Mouse (Mus musculus): ENCODE results near the gene Opa3.
A peak's percentile ranks its signal among the peaks of the same experiment; 100 is the strongest.

Opa3 gene

DNA sequence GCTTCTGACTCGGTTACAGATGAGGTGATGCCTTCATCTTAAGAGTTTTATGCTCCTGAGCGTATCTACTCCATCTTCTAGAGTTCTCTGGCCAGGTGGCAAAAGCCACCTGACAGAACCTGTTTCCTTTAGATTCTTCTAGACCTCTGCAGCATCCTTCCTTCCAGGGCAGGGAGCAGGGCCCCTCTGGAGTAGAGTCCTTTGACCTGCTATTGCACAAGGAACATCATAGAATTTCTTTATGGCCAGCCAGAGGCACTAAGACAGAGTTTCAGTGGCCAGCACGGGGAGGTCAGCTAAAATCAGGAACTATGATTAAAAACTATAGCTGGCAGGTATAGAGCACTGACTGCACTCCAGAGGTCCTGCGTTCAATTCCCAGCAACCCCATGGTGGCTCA lies 23.9 kb downstream of the Opa3 start:
- DNase-seq, result no peak

DNA sequence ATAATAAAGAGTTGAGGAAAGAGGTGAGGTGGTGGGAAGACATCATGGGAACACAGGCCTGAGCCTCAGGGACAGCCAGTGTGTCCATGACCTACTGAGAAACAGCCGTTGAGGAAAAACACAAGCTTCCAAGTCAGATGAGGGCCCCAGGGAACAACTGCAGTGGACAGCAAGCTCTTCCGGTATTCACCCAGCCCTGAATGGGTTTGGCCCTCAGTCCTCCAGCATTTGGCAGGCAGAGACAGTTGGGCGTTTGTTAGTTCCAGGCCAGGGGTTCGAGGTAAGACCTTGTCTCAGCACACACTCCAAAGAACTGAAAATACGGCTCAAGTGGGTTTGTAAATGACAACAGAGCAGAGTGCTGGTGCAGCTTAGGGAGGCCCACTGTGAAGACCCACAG lies 25.3 kb downstream of the Opa3 start:
- DNase-seq, result no peak

- no peak for DNase-seq
These were observed 27.3 kb downstream of the Opa3 start for GRCm38 (mm10) chr7:19255395-19255794.

DNA sequence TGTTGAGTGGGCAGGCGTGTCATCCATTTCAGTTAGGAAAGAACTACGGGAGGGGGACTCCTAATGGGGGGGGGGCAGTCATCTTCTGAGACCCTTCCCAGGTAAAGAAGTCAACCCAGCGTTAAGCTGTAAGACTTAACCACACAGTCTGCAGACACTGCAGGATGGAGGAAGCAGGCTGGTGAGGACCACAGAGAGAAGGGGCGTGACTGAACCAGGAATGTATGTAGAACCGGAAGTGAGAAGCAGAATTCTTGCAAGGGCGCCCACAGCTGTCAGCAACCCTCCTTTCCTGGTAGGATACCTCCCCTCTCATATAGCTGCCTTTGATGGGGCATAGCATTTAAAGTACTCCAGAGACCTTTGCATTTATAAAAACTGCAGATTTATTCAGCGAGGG lies 28.4 kb downstream of the Opa3 start:
- DNase-seq, result no peak

DNA sequence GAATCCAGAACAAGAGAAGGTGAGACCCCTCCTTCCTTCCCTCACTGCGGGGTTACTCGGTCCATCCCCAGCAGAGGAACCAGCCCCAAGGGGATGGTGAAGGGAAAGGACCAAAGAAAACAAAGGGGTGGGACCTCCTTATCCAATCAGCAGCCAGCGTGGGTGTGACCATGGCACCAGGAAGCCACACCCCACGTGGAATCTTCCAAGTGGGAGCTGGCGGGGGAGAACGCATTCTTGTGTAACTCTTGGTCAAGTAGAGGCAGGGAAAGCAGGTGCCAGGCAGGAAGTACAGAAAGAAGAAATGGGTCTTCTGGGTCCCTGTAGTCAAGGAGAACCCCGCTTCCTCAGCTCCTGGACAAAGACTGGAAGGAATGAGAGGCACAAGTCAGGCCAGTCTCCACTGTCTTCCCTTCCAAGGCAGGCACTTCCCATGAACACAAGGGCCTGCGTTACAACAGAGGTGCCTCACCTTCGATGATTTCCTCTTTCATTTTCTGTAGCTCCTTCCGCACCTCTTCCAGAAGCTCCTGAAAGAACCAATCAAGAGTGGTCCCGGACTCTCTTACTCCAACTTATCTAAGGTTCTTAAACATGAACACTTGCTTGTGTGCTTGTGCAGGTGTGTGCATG lies 29.4 kb downstream of the Opa3 start:
- no peak for DNase-seq

GRCm38 (mm10) chr7:19258336-19258735 lies 30.2 kb downstream of the Opa3 start:
- peak; percentile 42 to 44 for DNase-seq

DNA sequence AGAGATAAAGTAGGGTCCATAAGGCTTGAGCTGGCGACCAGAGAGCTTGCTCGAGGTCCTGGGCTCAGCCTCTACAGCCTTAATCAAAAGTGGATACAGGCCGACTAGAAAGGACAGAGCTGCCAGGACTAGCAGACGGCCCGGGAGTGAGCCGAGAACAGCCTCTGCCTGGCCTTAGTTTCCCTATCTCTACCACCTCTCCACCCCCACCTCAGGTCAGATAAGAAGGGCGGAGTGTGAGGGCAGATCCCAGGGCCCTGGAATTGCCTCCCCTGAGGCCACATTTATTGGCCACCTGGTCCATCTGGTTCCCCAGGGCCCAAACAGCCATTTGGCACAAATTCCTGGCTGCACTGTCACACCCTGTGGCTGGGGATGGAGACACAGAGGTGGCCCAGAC lies 37.0 kb downstream of the Opa3 start:
- DNase-seq, result peak; percentile 55 to 58

DNA sequence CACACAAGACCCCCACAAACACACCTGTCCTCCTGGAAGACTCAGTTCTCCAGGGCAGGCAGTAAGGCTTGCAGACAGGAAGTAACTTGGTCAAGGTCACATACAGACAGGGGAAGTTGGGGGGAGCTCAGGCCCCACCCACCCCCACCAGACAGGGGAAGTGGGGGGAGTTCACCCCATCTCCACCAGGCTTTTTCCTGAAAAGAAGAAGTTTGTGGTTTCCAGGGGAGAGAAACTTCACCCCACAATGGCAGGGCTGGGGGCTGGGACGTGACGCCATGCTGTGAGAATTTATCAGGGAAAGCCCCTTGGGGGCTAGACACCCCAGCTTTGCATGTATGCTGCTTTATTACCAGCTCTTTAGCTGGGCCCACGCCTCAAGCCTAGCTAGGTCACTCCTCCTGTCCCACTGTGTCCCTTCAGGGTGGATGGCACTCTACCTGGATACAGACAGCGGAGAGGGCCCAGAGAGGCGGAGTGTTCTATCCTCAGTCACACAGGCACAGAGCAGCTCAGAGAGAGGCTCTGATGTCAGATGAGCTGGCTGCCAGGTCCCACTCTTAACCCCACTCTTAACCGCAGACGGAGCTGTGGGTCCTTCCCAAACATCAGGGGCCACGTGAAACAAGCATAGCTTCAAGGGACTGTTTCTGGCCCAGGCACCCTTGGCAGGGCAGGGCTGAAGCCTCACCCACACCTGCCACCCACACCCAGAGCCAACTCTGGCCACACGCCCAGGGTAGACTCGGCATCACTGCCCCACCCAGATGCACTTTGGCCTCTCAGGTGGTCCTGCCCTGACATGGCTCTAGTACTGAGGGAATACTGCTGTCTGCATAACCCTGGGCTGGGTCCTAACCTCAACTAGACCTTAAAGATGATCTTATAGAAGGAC lies 38.0 kb downstream of the Opa3 start:
- DNase-seq, result no peak

DNA sequence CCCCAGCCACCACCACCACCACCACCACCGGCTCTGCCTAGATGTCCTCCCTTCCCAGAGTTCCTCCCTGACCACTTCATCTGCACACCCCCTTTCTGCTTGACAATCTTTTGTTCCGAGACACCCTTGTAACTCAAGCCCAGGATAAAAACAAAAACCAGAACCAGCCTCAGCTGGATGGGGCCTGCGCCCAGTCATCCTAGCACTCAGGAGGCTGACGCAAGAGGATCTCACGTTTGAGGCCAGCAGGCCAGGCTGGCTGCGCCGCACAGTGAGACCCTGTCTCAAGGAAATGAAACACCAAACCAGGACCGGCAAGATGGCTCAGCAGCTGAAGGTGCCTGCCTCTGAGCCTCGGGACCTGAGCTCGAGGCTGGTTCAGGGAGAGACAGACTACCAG lies 38.9 kb downstream of the Opa3 start:
- DNase-seq, result no peak

DNA sequence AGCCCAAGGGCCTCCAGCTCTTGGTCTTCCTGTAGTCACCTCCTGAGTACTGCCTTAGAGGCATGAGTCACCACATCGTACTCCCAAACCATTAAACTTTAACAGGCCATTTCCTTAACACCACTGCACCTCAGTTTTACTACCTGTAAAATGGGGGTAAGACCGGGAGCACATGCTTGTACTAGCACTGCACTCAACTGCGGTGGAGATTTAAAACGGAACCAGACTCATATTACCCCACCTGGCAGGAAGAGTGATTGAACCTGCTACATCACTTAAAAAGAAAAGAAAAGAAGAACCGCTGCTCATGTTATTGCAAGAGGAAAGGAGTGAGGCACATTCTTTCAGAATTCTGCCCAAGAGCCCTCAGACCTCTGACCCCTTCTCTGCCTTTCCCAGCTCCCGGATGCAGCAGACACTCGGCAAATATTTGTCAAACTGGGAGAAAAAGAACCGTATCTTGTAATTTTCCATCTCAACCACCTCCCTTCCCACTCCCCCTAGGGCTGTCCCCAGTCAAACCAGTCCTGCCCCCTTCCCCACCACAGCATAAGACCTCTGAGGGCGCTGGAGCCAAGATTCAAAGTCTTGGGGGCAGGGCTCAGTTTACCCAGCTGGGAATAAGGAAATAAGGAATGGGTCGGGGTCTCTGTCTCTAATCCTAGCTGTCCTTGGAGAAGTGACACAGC lies 41.0 kb downstream of the Opa3 start:
- DNase-seq, result no peak

DNA sequence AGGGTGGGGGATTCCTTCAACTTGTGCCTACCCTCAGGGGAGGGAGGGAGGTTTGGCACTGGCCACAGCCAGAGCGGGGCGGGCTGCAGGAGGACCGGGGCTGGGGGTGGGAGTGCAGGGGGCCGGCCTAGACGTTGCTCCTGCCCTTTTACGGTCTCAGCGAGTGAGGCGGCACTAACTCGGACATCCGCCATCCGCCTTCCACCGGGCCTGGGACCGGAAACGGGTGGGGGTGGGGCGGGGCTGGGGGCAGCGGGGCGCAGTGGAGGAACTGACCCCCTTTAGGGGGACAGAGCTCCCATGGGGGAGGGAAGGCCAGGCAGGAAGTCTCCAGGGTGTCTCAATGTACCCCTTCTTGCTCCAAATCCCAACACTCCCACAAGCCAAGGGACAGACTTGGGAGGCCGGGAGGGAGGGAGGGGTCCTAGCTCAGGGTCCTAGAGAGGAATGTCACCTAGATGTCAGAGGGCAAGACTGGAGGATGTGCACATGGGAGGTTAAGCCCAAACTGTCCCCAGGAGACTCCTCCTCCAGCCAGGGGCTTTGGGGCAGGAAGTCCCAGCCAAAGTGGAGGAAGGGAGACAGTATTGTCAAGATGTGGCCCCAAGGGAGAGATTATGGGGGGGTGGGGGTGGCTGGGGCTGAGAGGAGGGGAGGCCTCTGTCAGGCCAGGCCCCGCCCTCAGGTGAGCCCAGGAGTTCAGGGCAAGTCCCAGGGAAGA lies 41.7 kb downstream of the Opa3 start:
- no peak for DNase-seq

- DNase-seq, result no peak
These were observed 42.5 kb downstream of the Opa3 start for GRCm38 (mm10) chr7:19270509-19271237.

GRCm38 (mm10) chr7:19271238-19272172 lies 43.4 kb downstream of the Opa3 start, which contains the start of gene Vasp:
TSS of gene Vasp (minus strand) at chr7:19271817.
- peak; percentile 87 to 90 for DNase-seq

GRCm38 (mm10) chr7:19272173-19272764 lies 44.1 kb downstream of the Opa3 start:
- peak; percentile 75 to 82 for DNase-seq

GRCm38 (mm10) chr7:19276253-19276652 lies 48.1 kb downstream of the Opa3 start:
- no peak for DNase-seq

GRCm38 (mm10) chr7:19279052-19279451 lies 50.9 kb downstream of the Opa3 start:
- no peak for DNase-seq

DNA sequence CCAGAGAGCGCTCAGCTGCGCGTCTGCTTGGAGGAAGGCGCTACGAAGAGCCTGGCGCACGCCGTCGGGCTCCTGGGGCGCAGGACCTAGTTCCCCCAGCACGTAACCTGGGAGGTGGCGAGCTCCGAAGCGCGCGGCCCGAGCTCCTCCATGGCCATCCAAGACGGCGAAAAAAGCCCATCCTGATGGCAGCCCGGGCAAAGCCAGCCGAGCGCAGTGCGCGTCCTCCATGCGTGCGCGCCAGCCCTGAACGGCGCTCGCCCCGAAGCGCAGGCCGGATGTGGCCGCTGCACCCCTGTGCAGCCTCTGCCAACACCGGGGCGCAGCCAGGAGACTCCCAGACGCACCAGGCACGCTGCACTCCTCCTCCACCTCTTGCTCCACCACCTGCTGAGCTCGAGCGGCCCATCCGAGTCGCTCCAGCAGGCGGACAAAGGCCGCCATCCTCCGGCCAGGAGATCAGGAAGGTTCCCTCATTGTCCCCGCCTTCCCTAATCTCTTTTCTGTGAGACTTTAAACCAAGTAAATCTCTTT lies 51.5 kb downstream of the Opa3 start, which contains the start of gene Ppm1n:
Gene Ppm1n (minus strand): TSS at position 484 of the 534 bp plus-strand sequence.
- DNase-seq, result no peak

- DNase-seq, result peak; percentile 51 to 73
These were observed 53.7 kb downstream of the Opa3 start for GRCm38 (mm10) chr7:19281680-19282304.

DNA sequence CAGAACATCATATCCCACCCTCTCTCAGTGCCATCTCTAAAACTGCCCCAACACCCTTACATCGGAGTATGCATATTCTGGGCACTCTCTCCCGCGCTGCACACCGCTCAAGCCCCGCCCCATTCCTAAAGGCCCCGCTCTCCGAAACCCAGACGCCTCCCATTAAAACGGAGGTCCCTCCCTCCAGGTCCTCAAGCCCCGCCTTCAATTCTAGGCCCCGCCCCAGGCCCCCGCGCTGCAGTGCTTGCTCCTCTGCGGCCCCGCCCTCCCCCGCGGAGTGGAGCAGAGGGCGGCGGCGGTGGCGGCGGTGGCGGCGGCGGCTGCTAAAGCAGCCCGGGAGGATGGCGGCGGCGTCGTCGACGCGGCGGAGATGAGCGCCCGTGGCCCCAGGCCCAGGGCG lies 54.3 kb downstream of the Opa3 start, which contains the start of gene Rtn2:
Gene Rtn2 (plus strand): TSS at position 240 of the 400 bp plus-strand sequence.
- peak; percentile 92 to 94 for DNase-seq
